Mouse (Mus musculus) C2C12 (cell line): ENCODE data around the gene Cngb1.

Experiments used
- CEBPB ChIP-seq: IDR thresholded peaks from one replicate; pipeline ENCODE4 v1.6.1; 2011; ENCODE audit warnings: low read depth, mild to moderate bottlenecking, control low read depth, moderate library complexity
- CTCF ChIP-seq: IDR thresholded peaks from one replicate; pipeline ENCODE4 v1.5.1; 2011; ENCODE audit not compliant: control insufficient read depth, insufficient read depth, insufficient read length
- MAX ChIP-seq: IDR thresholded peaks from one replicate; pipeline ENCODE4 v1.6.1; 2011; ENCODE audit warnings: mild to moderate bottlenecking, control low read depth
- MYOD1 ChIP-seq: IDR thresholded peaks from one replicate; pipeline ENCODE4 v1.6.1; 2011; ENCODE audit warnings: low read depth; ENCODE audit not compliant: control insufficient read depth, insufficient read length
- USF1 ChIP-seq: IDR thresholded peaks from one replicate; pipeline ENCODE4 v1.6.1; 2011; ENCODE audit warnings: low read depth, mild to moderate bottlenecking, control low read depth, moderate library complexity

- no peak for TF ChIP-seq CTCF
- no peak for TF ChIP-seq MAX
- no peak for TF ChIP-seq CEBPB
- TF ChIP-seq USF1: no peak
- TF ChIP-seq MYOD1: no peak
Observed at GRCm38 (mm10) chr8:95215709-95216360, 90.5 kb downstream of the Cngb1 start.
